Mouse (Mus musculus): ENCODE measurements around the gene Acox2. TPM values are rescaled to one million over a fixed set of nuclear protein-coding genes. Genes with fewer than 3 reads are reported as not detected.

Acox2 gene
- total RNA-seq (2023), result not detected

DNA sequence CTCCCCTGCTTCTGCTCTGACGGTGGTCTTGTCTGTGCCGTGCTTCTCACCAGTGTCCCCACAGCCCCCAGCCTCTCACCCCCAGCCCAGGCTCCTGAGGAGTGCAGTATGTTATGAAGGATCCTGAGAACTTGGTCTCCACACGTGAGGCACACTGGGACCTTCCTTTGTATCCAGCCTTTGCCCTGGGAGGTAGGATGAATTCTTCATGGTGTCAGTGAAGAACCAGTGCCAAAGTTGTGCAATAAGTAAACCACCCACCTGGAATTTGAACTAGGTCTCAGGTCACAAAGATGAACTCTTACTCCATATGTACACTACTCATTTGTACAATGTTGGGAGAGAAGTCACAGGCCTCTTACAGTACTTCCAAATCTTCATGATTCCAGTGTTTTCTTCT lies at the start of gene Acox2:
Gene Acox2, minus strand, starts transcription at position 188 of the 400 bp plus-strand sequence.

GRCm38 (mm10) chr14:8213803-8214224 lies 45.3 kb downstream of the Acox2 start, which contains the start of gene Kctd6:
Kctd6 (plus strand) TSS chr14:8214140.

Other genes with a start within 250 kb of the Acox2 start
- gene Rpp14, start 179.0 kb downstream of the Acox2 start, total RNA-seq (2023), result 10 to 100 TPM; 12.7 to 12.9 TPM
- 10 to 100 TPM; 43.4 to 52.1 TPM for gene Pxk, start 161.1 kb downstream of the Acox2 start, total RNA-seq (2023)
- gene Pdhb, start 86.3 kb downstream of the Acox2 start, total RNA-seq (2023), result 100 to 1,000 TPM; 130 to 136 TPM
- 10 to 100 TPM; 23.7 to 28.7 TPM for gene Kctd6, start 45.2 kb downstream of the Acox2 start, total RNA-seq (2023)
- not detected for gene Fam107a, start 58.7 kb upstream of the Acox2 start, total RNA-seq (2023)
- not detected for gene Oit1, start 119.4 kb upstream of the Acox2 start, total RNA-seq (2023)

Data from monocyte, adult 59 days (primary cell).